Mouse (Mus musculus): ENCODE results near the gene Macrod2.

GRCm38 (mm10) chr2:141315349-141315748, 920.2 kb downstream of the Macrod2 start:
- TF ChIP-seq CTCF (IDR thresholded peaks at IDR 0.05; ENCODE audit: extremely low read depth, insufficient read length, insufficient replicate concordance, low read depth, low read length), result no peak
- no peak for TF ChIP-seq POLR2A (IDR thresholded peaks at IDR 0.05; ENCODE audit: low read depth, low read length)
